Mouse (Mus musculus) forebrain, embryonic 15.5 days (tissue): Measurements from ENCODE around the gene Msi2. TPM values are rescaled to one million over a fixed set of nuclear protein-coding genes. Genes with fewer than 3 reads are reported as not detected.
A peak's percentile ranks its signal among the peaks of the same experiment; 100 is the strongest.

Experiments used
- ATAC-seq: fragments of 200-750 bp; cut with Nextera tagmentation; replicated peaks from 2 replicates; pipeline ENCODE4 v1.8.0; 2017; ENCODE audit warnings: mild to moderate bottlenecking, moderate TSS enrichment, moderate library complexity
- H3K27ac ChIP-seq: fragments of 300-500 bp; sonication (generic); replicated peaks from 2 replicates; pipeline ENCODE4 v1.5.1; 2015; ENCODE audit warnings: mild to moderate bottlenecking, inconsistent platforms
- H3K27me3 ChIP-seq: fragments of 300-500 bp; sonication (generic); 2 replicates; pipeline ENCODE4 v1.6.1; 2015; ENCODE audit warnings: inconsistent platforms
- H3K36me3 ChIP-seq: fragments of 300-500 bp; sonication (generic); 2 replicates; pipeline ENCODE4 v1.6.1; 2015; ENCODE audit warnings: mild to moderate bottlenecking, inconsistent platforms
- H3K4me1 ChIP-seq: fragments of 300-500 bp; sonication (generic); 2 replicates; pipeline ENCODE4 v1.6.1; 2015; ENCODE audit warnings: inconsistent platforms
- H3K4me2 ChIP-seq: fragments of 300-500 bp; sonication (generic); replicated peaks from 2 replicates; pipeline ENCODE4 v1.6.1; 2015; ENCODE audit warnings: mild to moderate bottlenecking, inconsistent platforms
- H3K4me3 ChIP-seq: fragments of 300-500 bp; sonication (generic); 2 replicates; pipeline ENCODE4 v1.5.1; 2015; ENCODE audit warnings: mild to moderate bottlenecking, inconsistent platforms
- H3K9ac ChIP-seq: fragments of 300-500 bp; sonication (generic); replicated peaks from 2 replicates; pipeline ENCODE4 v1.6.1; 2015; ENCODE audit warnings: mild to moderate bottlenecking, inconsistent platforms
- H3K9me3 ChIP-seq: fragments of 300-500 bp; sonication (generic); 2 replicates; pipeline ENCODE4 v1.6.1; 2016; ENCODE audit warnings: inconsistent platforms
- WGBS: fragments of 180-500 bp; shearing (Covaris S2); methylation state at CpG from one replicate; pipeline ENCODE4 v1.1.7; 2015; ENCODE audit warnings: mixed read lengths; 5-methylcytosine and 5-hydroxymethylcytosine counted together
- polyA plus RNA-seq: library from polyadenylated mRNA; unstranded; fragments of >200 nt; fragmentation: Nextera tagmentation; extraction: Ambion mirVana; gene quantifications from 2 replicates; pipeline ENCODE4 v1.2.1, GENCODE M21; 2015

Gene Msi2
- polyA plus RNA-seq, 1 experiment from 2014 or later: 27.1 TPM

DNA sequence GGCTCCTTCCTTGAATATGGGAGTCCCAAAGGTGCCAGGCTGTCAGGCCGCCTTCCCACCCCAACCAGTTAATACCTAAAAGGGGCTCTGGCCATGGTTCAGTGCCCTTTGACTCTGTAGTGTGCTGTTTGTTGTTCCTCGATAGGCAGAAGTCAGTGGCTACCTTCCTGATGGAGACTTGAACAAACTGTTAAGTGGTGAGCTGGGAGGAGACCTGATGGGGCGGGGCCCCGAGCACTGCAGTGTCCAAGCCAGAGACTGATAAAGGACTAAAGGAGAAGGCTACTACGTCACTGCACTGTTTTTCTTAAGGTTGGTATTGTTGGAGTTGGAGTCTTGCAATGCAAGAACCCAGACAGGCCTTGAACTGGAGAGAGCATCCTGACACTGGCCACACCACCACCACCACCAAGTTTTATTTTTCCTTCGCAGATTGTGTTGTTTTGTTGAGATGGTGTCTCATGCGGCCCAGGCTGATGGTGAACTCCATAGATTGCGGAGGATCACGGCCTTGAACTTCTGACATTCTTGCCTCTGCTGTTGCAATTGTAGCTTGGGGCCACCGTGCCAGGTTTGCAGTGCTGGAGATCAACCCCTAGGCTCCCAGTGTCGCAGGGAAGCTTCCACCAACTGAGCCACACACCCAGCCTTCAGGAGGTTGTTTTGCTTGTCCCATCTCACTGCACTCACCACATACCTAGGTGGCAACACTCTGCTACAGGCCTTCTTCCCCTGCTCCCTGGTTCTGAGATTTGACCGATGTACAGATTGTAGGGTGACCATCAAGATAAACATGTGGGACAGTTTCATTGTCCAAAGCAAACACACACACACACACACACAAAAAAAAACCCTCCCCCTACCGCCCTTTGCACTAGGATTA is 2.2 kb upstream of the Msi2 start:
- Histone ChIP-seq H3K27me3 (no peaks in the 10 kb centered on the region), H3K4me2 (no peak overlapping the region), H3K9ac (no peak overlapping the region), H3K4me1 (peaks cover 23% of the 10 kb centered on the region), H3K4me3 (no peak overlapping the region), H3K27ac (no peak overlapping the region), H3K36me3 (no peaks in the 10 kb centered on the region), H3K9me3 (no peaks in the 10 kb centered on the region)
- 74% methylated on average over 13 of the region's 13 CpGs for WGBS
- ATAC-seq: no peak

- Histone ChIP-seq H3K9ac (no peak overlapping the region), H3K4me3 (no peak overlapping the region), H3K27me3 (no peaks in the 10 kb centered on the region), H3K27ac (no peak overlapping the region), H3K4me2 (peak overlapping the region; percentile 88; the same call in 1 of the 2 replicates), H3K9me3 (no peaks in the 10 kb centered on the region), H3K36me3 (no peaks in the 10 kb centered on the region), H3K4me1 (peaks cover 32% of the 10 kb centered on the region)
- 32% methylated on average over 3 of the region's 3 CpGs for WGBS
- ATAC-seq: no peak
Observed at GRCm38 (mm10) chr11:88719601-88720000, 1.3 kb upstream of the Msi2 start.

GRCm38 (mm10) chr11:88718766-88719595 is 668 bp upstream of the Msi2 start:
- WGBS: 3% methylated on average over 38 of the region's 38 CpGs
- Histone ChIP-seq H3K27ac (peak overlapping the region; percentile 83), H3K4me2 (peak overlapping the region; percentile 88), H3K27me3 (no peaks in the 10 kb centered on the region), H3K9me3 (no peaks in the 10 kb centered on the region), H3K4me3 (peak overlapping the region; percentile 98), H3K9ac (peak overlapping the region; percentile 77), H3K4me1 (peaks cover 38% of the 10 kb centered on the region), H3K36me3 (no peaks in the 10 kb centered on the region)
- peak; percentile 78 for ATAC-seq

GRCm38 (mm10) chr11:88717644-88718049 is 666 bp downstream of the Msi2 start:
- Histone ChIP-seq H3K36me3 (no peaks in the 10 kb centered on the region; the same call in 1 of the 2 replicates), H3K9me3 (no peaks in the 10 kb centered on the region), H3K27ac (peak overlapping the region; percentile 90), H3K4me1 (peaks cover 45% of the 10 kb centered on the region), H3K9ac (peak overlapping the region; percentile 96), H3K4me3 (peak overlapping the region; percentile 98), H3K4me2 (peak overlapping the region; percentile 88), H3K27me3 (no peaks in the 10 kb centered on the region)
- ATAC-seq: peak; percentile 49
- WGBS: 1% methylated on average over 38 of the region's 38 CpGs

DNA sequence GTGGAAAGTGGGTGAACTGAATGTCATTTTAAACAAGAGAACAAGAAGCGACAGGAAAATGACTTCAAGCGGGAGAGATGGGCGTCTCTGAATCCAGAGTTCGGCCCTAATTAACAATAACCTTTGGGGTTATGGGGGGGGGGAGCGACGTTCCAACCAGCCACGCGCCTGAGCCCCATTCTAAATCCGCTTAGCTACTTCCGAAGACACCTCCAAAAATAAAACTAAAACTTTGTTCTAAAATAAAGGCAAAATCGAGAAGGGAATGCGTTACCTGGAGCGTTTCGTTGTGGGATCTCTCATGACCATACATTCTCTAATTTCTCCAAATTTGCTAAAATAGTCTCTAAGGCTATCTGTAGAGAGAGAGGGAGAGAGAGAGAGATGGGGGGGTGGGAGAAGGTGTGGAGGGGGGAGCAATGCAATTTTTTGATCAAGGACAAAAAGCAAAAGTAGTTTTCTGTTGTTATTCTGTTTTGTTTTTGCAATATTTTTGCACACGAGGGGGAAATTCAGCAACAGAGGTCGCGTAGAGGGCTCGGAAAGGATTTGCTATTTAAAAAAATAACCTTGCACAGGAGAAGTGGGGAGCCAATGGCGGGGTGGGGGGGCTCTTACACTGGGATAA is 1.2 kb downstream of the Msi2 start:
- Histone ChIP-seq H3K36me3 (peaks cover 5% of the 10 kb centered on the region), H3K9me3 (no peaks in the 10 kb centered on the region), H3K27ac (peak overlapping the region; percentile 90), H3K4me1 (peaks cover 45% of the 10 kb centered on the region), H3K27me3 (no peaks in the 10 kb centered on the region), H3K4me2 (peak overlapping the region; percentile 88), H3K4me3 (peak overlapping the region; percentile 98), H3K9ac (peak overlapping the region; percentile 96)
- ATAC-seq: no peak
- under 1% methylated on average over 19 of the region's 19 CpGs for WGBS

GRCm38 (mm10) chr11:88716061-88716994 is 2.0 kb downstream of the Msi2 start:
- peak overlapping the region; percentile 90 for H3K27ac ChIP-seq
- ATAC-seq: no peak
- no peaks in the 10 kb centered on the region for H3K27me3 ChIP-seq
- H3K4me1 ChIP-seq: peaks cover 45% of the 10 kb centered on the region
- H3K36me3 ChIP-seq: peaks cover 11% of the 10 kb centered on the region
- peak overlapping the region; percentile 98 for H3K4me3 ChIP-seq
- peak overlapping the region; percentile 88 for H3K4me2 ChIP-seq
- H3K9ac ChIP-seq: peak overlapping the region; percentile 96
- no peaks in the 10 kb centered on the region for H3K9me3 ChIP-seq
- WGBS: under 1% methylated on average over 23 of the region's 23 CpGs

- Histone ChIP-seq H3K27me3 (no peaks in the 10 kb centered on the region), H3K4me3 (peak overlapping the region; percentile 98), H3K4me1 (peaks cover 45% of the 10 kb centered on the region), H3K36me3 (peaks cover 12% of the 10 kb centered on the region), H3K9ac (peak overlapping the region; percentile 96), H3K9me3 (no peaks in the 10 kb centered on the region), H3K27ac (0 out of 2 replicates have a peak overlapping the region, but pooled peaks have one; percentile 9), H3K4me2 (peak overlapping the region; percentile 88)
- ATAC-seq: no peak
- WGBS: 32% methylated on average over 7 of the region's 7 CpGs
Observed at GRCm38 (mm10) chr11:88715299-88715698, 3.0 kb downstream of the Msi2 start.

DNA sequence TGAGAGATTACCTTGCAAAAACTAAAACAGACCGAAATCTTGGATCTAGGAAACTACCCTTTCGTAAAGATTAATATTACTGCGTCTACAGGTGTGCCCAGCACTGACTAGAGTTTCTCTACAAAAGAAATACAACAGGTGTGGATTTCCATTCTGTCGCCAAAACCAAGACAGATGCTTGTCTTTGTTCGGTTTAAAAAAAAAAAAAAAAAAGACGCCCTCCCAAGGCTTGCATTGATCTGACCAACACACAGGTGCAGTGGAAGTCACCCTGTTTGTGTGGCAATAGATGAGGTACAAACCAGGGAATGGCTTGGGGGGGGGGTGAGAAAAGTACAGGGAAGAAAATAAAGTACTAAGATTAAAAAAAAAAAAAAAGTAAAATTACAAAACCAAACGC is 4.2 kb downstream of the Msi2 start:
- H3K4me1 ChIP-seq: peaks cover 43% of the 10 kb centered on the region
- H3K27ac ChIP-seq: no peak overlapping the region
- no peak for ATAC-seq
- H3K27me3 ChIP-seq: no peaks in the 10 kb centered on the region
- no peaks in the 10 kb centered on the region for H3K9me3 ChIP-seq
- WGBS: 41% methylated on average over 7 of the region's 7 CpGs
- H3K36me3 ChIP-seq: peaks cover 16% of the 10 kb centered on the region
- peak overlapping the region; percentile 98; the same call in 1 of the 2 replicates for H3K4me3 ChIP-seq
- no peak overlapping the region for H3K9ac ChIP-seq
- H3K4me2 ChIP-seq: peak overlapping the region; percentile 88

GRCm38 (mm10) chr11:88713479-88713878 is 4.8 kb downstream of the Msi2 start:
- H3K36me3 ChIP-seq: peaks cover 16% of the 10 kb centered on the region
- no peak for ATAC-seq
- peak overlapping the region; percentile 98 for H3K4me3 ChIP-seq
- H3K27ac ChIP-seq: no peak overlapping the region
- WGBS: 29% methylated on average over 9 of the region's 9 CpGs
- no peak overlapping the region for H3K9ac ChIP-seq
- peaks cover 39% of the 10 kb centered on the region for H3K4me1 ChIP-seq
- no peaks in the 10 kb centered on the region for H3K27me3 ChIP-seq
- no peaks in the 10 kb centered on the region for H3K9me3 ChIP-seq
- H3K4me2 ChIP-seq: peak overlapping the region; percentile 88

- 74% methylated on average over 15 of the region's 15 CpGs for WGBS
- H3K36me3 ChIP-seq: peaks cover 19% of the 10 kb centered on the region
- no peak for ATAC-seq
Observed at GRCm38 (mm10) chr11:88709876-88710614, 8.3 kb downstream of the Msi2 start.

More at GRCm38 (mm10) chr11:88709876-88710614, 8.3 kb downstream of the Msi2 start:
- Histone ChIP-seq H3K9ac (no peak overlapping the region), H3K4me3 (no peak overlapping the region), H3K4me2 (no peak overlapping the region), H3K9me3 (no peaks in the 10 kb centered on the region), H3K4me1 (peaks cover 18% of the 10 kb centered on the region), H3K27ac (no peak overlapping the region), H3K27me3 (no peaks in the 10 kb centered on the region)
